Mouse (Mus musculus) urinary bladder, postnatal 36 days (tissue): ENCODE measurements at regions not wholly inside any gene's neighbourhood (a gene's known extent, or its start where the extent isn't known, plus 50 kb on each side); places are given as distances from the start of the nearest gene placed in this dataset.
A peak's percentile ranks its signal among the peaks of the same experiment; 100 is the strongest.

Experiments
- DNase-seq, 2 experiments: peaks; one replicate each; pipeline ENCODE4 v3.0.0; 2022; ENCODE audit warnings: low spot score in 2 of 2, mixed read lengths in 1 of 2

- DNase-seq: peak in 1 of 2 experiments; percentile 2
These were observed 228.2 kb downstream of the Klhl13 start for GRCm38 (mm10) chrX:23136710-23137109.

- DNase-seq: no peak
These were observed 269.0 kb downstream of the Klhl13 start for GRCm38 (mm10) chrX:23095867-23096266.

DNA sequence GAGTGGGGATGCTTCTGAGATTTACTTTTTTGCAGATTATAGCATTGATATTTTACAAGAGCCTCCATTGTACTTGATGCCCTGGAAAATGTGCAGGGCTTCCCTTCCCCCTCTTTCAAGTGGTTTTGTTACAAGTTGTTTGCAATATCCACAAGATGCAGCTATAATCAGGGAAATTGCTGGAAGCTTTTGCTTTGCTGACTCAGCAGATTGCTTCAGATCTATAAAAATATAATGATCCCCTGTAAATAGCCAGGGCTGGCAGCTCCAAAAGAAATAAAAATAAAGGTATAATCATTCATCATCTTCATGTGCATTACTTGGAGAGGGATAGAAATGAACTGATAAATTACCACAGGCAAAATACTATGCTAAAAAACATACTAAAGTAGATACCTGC is 272.1 kb downstream of the Klhl13 start:
- no peak for DNase-seq

GRCm38 (mm10) chrX:23066432-23066831 is 298.4 kb downstream of the Klhl13 start:
- no peak for DNase-seq

DNA sequence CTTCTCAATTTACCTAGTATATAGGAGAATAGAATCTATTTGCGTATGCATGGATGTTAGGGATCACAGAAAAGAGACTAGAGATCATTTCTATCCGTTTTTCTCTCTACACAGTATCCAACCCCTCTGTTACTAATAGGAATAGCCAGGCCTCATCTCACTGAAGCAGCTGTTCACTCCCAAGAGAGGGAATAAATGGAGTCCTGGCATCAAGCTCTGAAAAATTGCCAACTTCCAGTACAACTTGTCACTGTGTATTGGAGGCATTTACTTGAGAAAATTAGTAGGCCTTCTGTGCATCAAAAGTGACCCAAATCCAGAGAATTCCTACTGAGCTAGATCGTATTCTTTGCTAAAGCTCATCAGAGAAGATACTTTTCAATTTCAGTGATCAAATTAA is 337.3 kb downstream of the Klhl13 start:
- DNase-seq: no peak

- DNase-seq: no peak
These were observed 349.3 kb downstream of the Klhl13 start for GRCm38 (mm10) chrX:23015562-23015961.

GRCm38 (mm10) chrX:23015118-23015517 is 349.8 kb downstream of the Klhl13 start:
- DNase-seq: no peak
